Mouse (Mus musculus) ES-CJ7 (cell line): ENCODE results near the gene Lama4.

Source experiments
- DNase-seq: peaks from one replicate; pipeline ENCODE4 v3.0.0; 2011; ENCODE audit warnings: low read depth, low spot score

The Lama4 gene

DNA sequence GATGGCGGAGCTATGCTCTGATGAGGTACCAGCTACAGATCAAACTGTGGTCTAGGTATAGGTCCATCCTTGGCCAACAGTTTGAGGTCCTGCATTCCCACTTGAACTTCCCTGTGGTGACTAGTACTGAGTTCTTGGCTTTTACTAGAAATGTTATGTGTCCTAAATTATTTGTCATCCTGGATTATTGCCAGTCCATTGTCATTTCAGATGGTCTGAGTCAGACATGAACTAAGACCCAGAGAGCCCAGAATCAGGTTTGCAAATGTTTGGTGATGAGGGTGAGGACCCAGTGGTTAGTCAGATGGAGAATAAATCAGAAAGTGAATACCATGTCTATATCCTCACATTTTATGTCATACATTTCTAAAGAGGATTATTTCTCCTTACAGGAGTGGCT lies 192.0 kb downstream of the Lama4 start:
- DNase-seq: no peak

DNA sequence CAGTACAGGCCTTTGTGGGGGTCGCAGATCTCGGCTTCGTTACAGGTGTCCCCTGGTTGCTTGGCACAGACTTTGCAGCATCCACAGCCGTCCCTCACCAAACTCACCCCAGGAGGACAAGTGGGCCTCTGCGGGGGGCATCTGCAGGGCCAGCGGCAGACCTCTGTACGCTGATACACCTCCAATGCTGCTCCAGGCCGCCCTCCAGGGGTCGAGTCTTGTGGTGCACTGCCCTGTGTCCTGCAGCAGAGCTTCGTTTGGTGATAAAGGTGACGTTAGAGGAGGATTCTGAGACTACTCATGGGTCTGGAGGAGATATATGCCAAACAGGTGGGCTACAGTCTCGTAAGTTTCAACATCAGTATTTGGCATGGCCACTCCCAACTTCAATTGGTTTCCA lies 193.0 kb downstream of the Lama4 start:
- DNase-seq: peak; percentile 41
